In the genomic region with DNA sequence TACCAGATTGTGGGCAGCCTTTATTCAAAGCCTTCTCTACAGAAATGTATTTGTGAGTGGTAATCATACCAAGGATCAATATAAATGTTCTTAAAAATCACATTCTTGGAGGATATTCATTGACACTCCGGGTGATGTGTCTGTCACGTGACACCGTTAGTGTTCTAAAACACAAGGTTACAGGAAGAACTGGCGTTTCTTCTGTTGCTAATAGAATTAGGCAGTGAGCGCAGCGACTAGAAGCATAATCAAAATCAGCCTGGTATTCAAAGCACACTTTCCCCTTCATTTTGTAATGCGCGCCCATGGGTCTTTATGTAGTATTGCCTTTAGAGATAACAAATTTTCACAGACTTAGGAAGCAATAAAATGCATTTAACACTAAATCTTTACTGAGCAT, we compare ENCODE assay signal across 25 mouse cellular contexts.
DNase-seq lines count a peak whose midpoint lies in the region; ATAC-seq and TF ChIP-seq lines count a peak whose summit lies in the region.
"Had no signal": no experiment of that assay in that cellular context is flagged by ENCODE, and none has a peak within 500 bp of the region (broad histone marks: within the 10 kb centered on the region; RNA-seq: fewer than 3 reads in every experiment).

No protein-coding gene starts in this region.

- H3K27me3 ChIP-seq in midbrain, embryonic 11.5 days (ENCODE audit: control insufficient read depth, insufficient read depth, low read length) = no peaks in the 10 kb centered on the region
- H3K27me3 ChIP-seq in midbrain, embryonic 16.5 days (ENCODE audit: control insufficient read depth, insufficient read depth, low read depth, low read length) = no peaks in the 10 kb centered on the region
- H3K27me3 ChIP-seq in neural tube, embryonic 13.5 days = no peaks in the 10 kb centered on the region
- H3K27me3 ChIP-seq in neural tube, embryonic 15.5 days (replicated peaks) = no peaks in the 10 kb centered on the region
- no peaks in the 10 kb centered on the region for H3K27me3 ChIP-seq in midbrain, postnatal 0 days (ENCODE audit: insufficient read depth, low read length)
- H3K27me3 ChIP-seq: heart, embryonic 13.5 days; intestine, embryonic 15.5 days had no signal

- no peak overlapping the region for H3K9ac ChIP-seq in midbrain, embryonic 11.5 days (ENCODE audit: low read length)
- no peak overlapping the region for H3K9ac ChIP-seq in midbrain, embryonic 16.5 days (ENCODE audit: low read depth, low read length)
- H3K9ac ChIP-seq in neural tube, embryonic 13.5 days = no peak overlapping the region
- H3K9ac ChIP-seq in neural tube, embryonic 15.5 days (replicated peaks) = no peak overlapping the region
- no peak overlapping the region for H3K9ac ChIP-seq in midbrain, postnatal 0 days (replicated peaks; ENCODE audit: low read length, poor library complexity, severe bottlenecking)
- H3K9ac ChIP-seq: embryonic facial prominence, embryonic 13.5 days; forebrain, embryonic 12.5 days; heart, embryonic 13.5 days; intestine, embryonic 15.5 days had no signal

- no peaks in the 10 kb centered on the region for H3K9me3 ChIP-seq in midbrain, embryonic 11.5 days (ENCODE audit: control insufficient read depth, low read length)
- no peaks in the 10 kb centered on the region for H3K9me3 ChIP-seq in midbrain, embryonic 16.5 days (replicated peaks; ENCODE audit: control insufficient read depth, low read length, poor library complexity, severe bottlenecking)
- no peaks in the 10 kb centered on the region for H3K9me3 ChIP-seq in neural tube, embryonic 13.5 days
- no peaks in the 10 kb centered on the region for H3K9me3 ChIP-seq in neural tube, embryonic 15.5 days (replicated peaks)
- H3K9me3 ChIP-seq in midbrain, postnatal 0 days (ENCODE audit: low read length) = no peaks in the 10 kb centered on the region
- H3K9me3 ChIP-seq: embryonic facial prominence, embryonic 10.5 days; embryonic facial prominence, embryonic 13.5 days; forebrain, embryonic 12.5 days; heart, embryonic 10.5 days; heart, embryonic 13.5 days; intestine, embryonic 15.5 days had no signal

- no peak overlapping the region for H3K4me2 ChIP-seq in midbrain, embryonic 11.5 days
- H3K4me2 ChIP-seq in midbrain, embryonic 16.5 days (ENCODE audit: low read length) = no peak overlapping the region
- H3K4me2 ChIP-seq in neural tube, embryonic 13.5 days = peak overlapping the region; percentile 11; the same call in 1 of the 2 replicates
- H3K4me2 ChIP-seq in neural tube, embryonic 15.5 days = no peak overlapping the region
- H3K4me2 ChIP-seq in midbrain, postnatal 0 days (ENCODE audit: low read depth, low read length, poor library complexity, severe bottlenecking) = 0 out of 2 replicates have a peak overlapping the region, but pooled peaks have one; percentile 9
- H3K4me2 ChIP-seq: embryonic facial prominence, embryonic 13.5 days; forebrain, embryonic 12.5 days; heart, embryonic 13.5 days; intestine, embryonic 15.5 days had no signal

- 67% methylated on average over 8 of the region's 8 CpGs for WGBS in midbrain, embryonic 11.5 days
- WGBS in midbrain, embryonic 16.5 days = 34% methylated on average over 8 of the region's 8 CpGs
- WGBS in neural tube, embryonic 13.5 days = 49% methylated on average over 8 of the region's 8 CpGs
- 42% methylated on average over 8 of the region's 8 CpGs for WGBS in neural tube, embryonic 15.5 days
- 37% methylated on average over 8 of the region's 8 CpGs for WGBS in midbrain, postnatal 0 days

- no peak for ATAC-seq in midbrain, embryonic 11.5 days (ENCODE audit: low FRiP score)
- ATAC-seq in midbrain, embryonic 16.5 days = no peak
- no peak for ATAC-seq in neural tube, embryonic 13.5 days (ENCODE audit: low read depth)
- ATAC-seq in neural tube, embryonic 15.5 days (ENCODE audit: low FRiP score) = no peak
- ATAC-seq in midbrain, postnatal 0 days (ENCODE audit: low FRiP score) = no peak
- ATAC-seq: activated CD4-positive, CD25-positive, alpha-beta regulatory T cell, adult 4 months; forebrain, embryonic 16.5 days; hindbrain, embryonic 16.5 days; intestine, embryonic 15.5 days had no signal

- H3K4me1 ChIP-seq in midbrain, embryonic 11.5 days (ENCODE audit: control insufficient read depth, insufficient read depth, low read length) = no peaks in the 10 kb centered on the region
- H3K4me1 ChIP-seq in midbrain, embryonic 16.5 days (ENCODE audit: control insufficient read depth, insufficient read depth, low read length) = peaks cover 8% of the 10 kb centered on the region; the same call in 1 of the 2 replicates
- H3K4me1 ChIP-seq in neural tube, embryonic 13.5 days (replicated peaks) = peaks cover 21% of the 10 kb centered on the region
- peaks cover 12% of the 10 kb centered on the region for H3K4me1 ChIP-seq in neural tube, embryonic 15.5 days
- no peaks in the 10 kb centered on the region for H3K4me1 ChIP-seq in midbrain, postnatal 0 days (ENCODE audit: insufficient read depth, low read length)
- H3K4me1 ChIP-seq: embryonic facial prominence, embryonic 13.5 days; intestine, embryonic 15.5 days had no signal

- TF ChIP-seq CTCF in midbrain, postnatal 0 days (IDR thresholded peaks at IDR 0.05) = no peak

- intact Hi-C loops in heart, postnatal 14 days (cut with DNase I) = no loop called here

- H3K36me3 ChIP-seq in midbrain, embryonic 11.5 days (ENCODE audit: control insufficient read depth, insufficient read depth, low read length) = no peaks in the 10 kb centered on the region
- no peaks in the 10 kb centered on the region for H3K36me3 ChIP-seq in midbrain, embryonic 16.5 days (ENCODE audit: control insufficient read depth, insufficient read depth, low read length)
- no peaks in the 10 kb centered on the region for H3K36me3 ChIP-seq in neural tube, embryonic 13.5 days
- H3K36me3 ChIP-seq in neural tube, embryonic 15.5 days = no peaks in the 10 kb centered on the region
- H3K36me3 ChIP-seq in midbrain, postnatal 0 days (ENCODE audit: insufficient read depth, low read length) = no peaks in the 10 kb centered on the region
- H3K36me3 ChIP-seq: embryonic facial prominence, embryonic 10.5 days; embryonic facial prominence, embryonic 13.5 days; forebrain, embryonic 12.5 days; heart, embryonic 10.5 days; heart, embryonic 13.5 days; intestine, embryonic 15.5 days had no signal

- no peak overlapping the region for H3K4me3 ChIP-seq in midbrain, embryonic 11.5 days (ENCODE audit: low read depth, low read length)
- no peak overlapping the region for H3K4me3 ChIP-seq in midbrain, embryonic 16.5 days (ENCODE audit: low read depth, low read length)
- H3K4me3 ChIP-seq in neural tube, embryonic 13.5 days = no peak overlapping the region
- H3K4me3 ChIP-seq in neural tube, embryonic 15.5 days (replicated peaks) = no peak overlapping the region
- H3K4me3 ChIP-seq in midbrain, postnatal 0 days (ENCODE audit: low read depth, low read length) = no peak overlapping the region
- H3K4me3 ChIP-seq: embryonic facial prominence, embryonic 10.5 days; embryonic facial prominence, embryonic 13.5 days; erythroblast, embryonic 14.5 days; forebrain, embryonic 12.5 days; heart, adult 2 months; heart, embryonic 10.5 days; heart, embryonic 13.5 days; intestine, embryonic 15.5 days had no signal

- DNase-seq in heart, adult 11 months = peak; percentile 27
- no peak for DNase-seq in heart, postnatal 14 days
- DNase-seq in midbrain, embryonic 11.5 days (ENCODE audit: low spot score, missing footprints) = peak; percentile 86
- no peak for DNase-seq in midbrain, postnatal 0 days (ENCODE audit: low spot score)
- DNase-seq in frontal cortex, postnatal 10 days (ENCODE audit: low spot score in 2 of 2) = no peak
- DNase-seq: adrenal gland, adult 8-10 months; adrenal gland, postnatal 25 days; cerebellum, adult 18-20 months; cerebellum, adult 9-10 months; cerebellum, postnatal 14 days; gastrocnemius, postnatal 25 days; heart, adult 2 months had no signal

- H3K27ac ChIP-seq in midbrain, embryonic 11.5 days (ENCODE audit: low read depth, low read length) = no peak overlapping the region
- H3K27ac ChIP-seq in midbrain, embryonic 16.5 days (ENCODE audit: low read length) = no peak overlapping the region
- H3K27ac ChIP-seq in neural tube, embryonic 13.5 days (replicated peaks) = no peak overlapping the region
- H3K27ac ChIP-seq in neural tube, embryonic 15.5 days (replicated peaks) = no peak overlapping the region
- no peak overlapping the region for H3K27ac ChIP-seq in midbrain, postnatal 0 days (ENCODE audit: low read depth, low read length)
- H3K27ac ChIP-seq: embryonic facial prominence, embryonic 10.5 days; embryonic facial prominence, embryonic 13.5 days; forebrain, embryonic 12.5 days; heart, adult 2 months; heart, embryonic 10.5 days; heart, embryonic 13.5 days; intestine, embryonic 15.5 days had no signal

Comparison
In these comparisons a context has a peak if more than half of its experiments do, and no peak if none do; other contexts are left out.
1. DNase-seq: peak in heart, adult 11 months (single experiment) and midbrain, embryonic 11.5 days (single experiment); none in heart, postnatal 14 days (0 of 2), midbrain, postnatal 0 days (single experiment) and frontal cortex, postnatal 10 days (0 of 2).
2. H3K4me2 ChIP-seq: peak in neural tube, embryonic 13.5 days (single experiment) and midbrain, postnatal 0 days (single experiment); none in midbrain, embryonic 11.5 days (single experiment), midbrain, embryonic 16.5 days (single experiment) and neural tube, embryonic 15.5 days (single experiment).